Mouse (Mus musculus): ENCODE measurements around the gene Eif3g. TPM values are rescaled to one million over a fixed set of nuclear protein-coding genes. Genes with fewer than 3 reads are reported as not detected.
A peak's percentile ranks its signal among the peaks of the same experiment; 100 is the strongest.

Eif3g gene
- total RNA-seq (2021): 10 to 100 TPM; 93.5 to 99.7 TPM
- long read RNA-seq, experiment 1, transcript Eif3g-201 (11 exons, 1,101 nt): major isoform, 114 of 117 reads
- long read RNA-seq, experiment 1, partial matches to known transcripts: 2 of 117 reads
- long read RNA-seq, experiment 1, other reads (novel, unspliced or antisense): 1 of 117 reads
- long read RNA-seq, experiment 2, transcript Eif3g-201 (11 exons, 1,101 nt): major isoform, 74 of 81 reads
- long read RNA-seq, experiment 2, partial matches to known transcripts: 2 of 81 reads
- long read RNA-seq, experiment 2, other reads (novel, unspliced or antisense): 5 of 81 reads

DNA sequence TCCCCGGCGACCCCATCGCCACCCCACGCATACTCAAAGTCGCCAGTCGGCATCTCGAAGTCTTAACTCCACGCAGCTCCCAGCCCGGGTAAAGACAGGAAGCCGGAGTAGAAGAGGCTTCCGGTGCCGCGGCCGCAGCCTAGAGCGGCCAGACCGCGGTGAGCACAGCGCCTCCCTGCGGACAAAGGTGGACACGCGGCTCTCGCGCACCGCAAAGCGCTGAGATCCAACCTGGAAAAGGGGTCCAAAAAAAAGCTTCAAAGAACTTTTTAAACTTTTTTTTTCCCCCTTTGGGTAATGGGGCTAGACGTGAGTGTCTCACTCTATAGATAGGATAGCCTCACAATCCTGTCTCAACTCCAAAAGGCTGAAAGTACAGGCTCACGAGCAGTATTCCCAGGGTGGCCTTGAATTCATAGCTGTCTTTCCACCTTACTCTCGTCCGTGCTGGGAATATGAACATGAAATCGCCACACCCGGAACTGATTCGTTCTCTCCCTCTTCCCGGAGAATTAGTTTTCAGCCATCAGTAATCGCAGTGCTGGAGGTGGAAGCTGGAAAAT lies at the start of gene Eif3g:
Gene Eif3g, minus strand, starts transcription at position 113 of the 563 bp plus-strand sequence.
- intact Hi-C loops (cut with DNase I): loop anchor here (2.0 kb wide), 1 partner anchor 104 kb away; the partner anchor contains the start of gene Mrpl4
- DNase-seq: peak; percentile 90 to 93

DNA sequence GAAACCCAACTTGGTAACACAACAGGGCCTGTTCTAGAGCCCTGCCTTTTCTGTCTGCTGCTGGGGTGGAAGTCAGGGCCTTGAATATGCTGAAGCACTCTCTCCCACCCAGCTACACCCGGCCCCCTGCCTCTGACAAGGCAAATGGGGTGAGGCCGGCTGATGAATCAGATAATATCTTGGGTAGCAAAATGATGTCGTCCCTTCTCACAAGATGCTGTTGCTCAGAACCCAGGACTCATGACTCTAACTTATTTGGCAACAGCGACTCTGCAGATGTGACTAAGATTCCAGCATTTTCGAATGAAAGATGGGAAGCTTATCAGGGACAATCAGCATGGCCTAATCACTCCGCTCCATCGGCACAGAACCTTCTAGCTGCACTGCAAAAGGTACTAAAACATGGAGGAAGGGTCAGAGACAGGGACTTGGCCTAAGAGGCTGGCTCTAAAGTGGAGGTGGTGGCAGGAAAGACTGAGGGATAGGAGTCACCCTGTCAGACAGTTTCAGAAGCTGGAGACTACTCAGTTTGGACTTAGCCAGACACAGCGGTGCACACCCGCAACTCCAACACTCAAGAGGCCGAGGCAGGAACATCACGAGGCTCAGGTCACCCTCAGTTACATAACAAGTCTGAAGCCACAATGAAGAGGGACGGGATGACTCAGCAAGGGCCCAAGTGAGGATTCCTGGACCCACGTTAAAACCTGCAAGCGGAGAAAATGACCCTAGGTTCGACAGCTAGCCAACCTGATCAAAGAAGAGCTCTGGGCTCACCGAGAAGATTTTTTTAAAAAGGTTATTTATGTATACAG lies 47.9 kb upstream of the Eif3g start:
- intact Hi-C loops (cut with DNase I): no loop called here
- no peak for DNase-seq

DNA sequence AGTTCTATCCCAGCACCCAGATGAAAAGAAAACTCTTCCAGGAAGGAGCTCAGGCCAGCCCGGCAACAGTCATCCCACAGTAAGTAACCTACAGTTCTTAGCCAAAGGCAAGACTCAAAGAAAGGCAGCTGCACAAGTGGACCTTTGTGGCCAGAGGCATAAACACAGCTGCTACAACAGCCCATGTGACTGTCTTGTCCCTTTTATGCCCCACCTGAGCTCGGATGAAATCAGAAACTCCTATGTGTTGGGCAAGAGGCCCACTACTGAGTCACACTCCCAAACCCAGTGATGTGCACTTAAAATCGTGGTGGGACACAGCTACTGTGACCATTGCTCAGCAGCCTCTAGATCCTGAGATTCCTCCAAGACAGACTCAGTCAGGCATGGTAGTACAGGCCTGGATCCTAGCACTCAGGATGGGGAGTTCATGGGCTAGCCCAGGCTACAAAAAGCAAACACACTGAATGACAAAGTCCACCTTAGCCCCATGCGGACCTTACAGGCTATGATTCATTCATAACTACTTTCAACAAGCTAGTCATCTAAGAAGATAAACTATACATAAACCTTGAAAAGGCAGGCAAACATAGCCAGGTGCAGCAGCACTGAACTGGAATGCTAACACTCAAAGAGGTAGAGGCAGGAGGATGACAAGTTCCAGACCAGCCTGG lies 46.4 kb upstream of the Eif3g start:
- DNase-seq: no peak

DNA sequence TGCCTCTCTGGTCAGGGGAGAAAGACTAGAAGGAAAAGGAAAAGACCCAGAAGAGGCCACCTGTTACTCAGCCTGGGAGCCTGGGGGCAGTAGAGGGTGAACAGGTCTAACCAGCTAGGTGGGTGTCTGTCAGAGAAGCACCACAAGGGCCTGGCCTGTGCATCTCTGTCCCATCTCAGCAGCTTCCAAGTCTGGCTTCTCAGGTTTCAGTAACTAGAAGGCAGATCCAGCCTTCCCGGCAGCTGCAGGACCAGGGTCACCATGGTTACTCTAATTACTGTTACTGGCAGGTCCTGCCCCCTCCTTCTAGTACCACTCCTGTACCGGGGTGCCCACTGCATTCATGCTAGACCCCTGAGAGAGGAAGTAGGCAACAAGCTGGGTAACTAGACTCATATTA lies 45.5 kb upstream of the Eif3g start:
- intact Hi-C loops (cut with DNase I): no loop called here
- DNase-seq: no peak

More for the DNA sequence above, 46.4 kb upstream of the Eif3g start:
- intact Hi-C loops (cut with DNase I): no loop called here

DNA sequence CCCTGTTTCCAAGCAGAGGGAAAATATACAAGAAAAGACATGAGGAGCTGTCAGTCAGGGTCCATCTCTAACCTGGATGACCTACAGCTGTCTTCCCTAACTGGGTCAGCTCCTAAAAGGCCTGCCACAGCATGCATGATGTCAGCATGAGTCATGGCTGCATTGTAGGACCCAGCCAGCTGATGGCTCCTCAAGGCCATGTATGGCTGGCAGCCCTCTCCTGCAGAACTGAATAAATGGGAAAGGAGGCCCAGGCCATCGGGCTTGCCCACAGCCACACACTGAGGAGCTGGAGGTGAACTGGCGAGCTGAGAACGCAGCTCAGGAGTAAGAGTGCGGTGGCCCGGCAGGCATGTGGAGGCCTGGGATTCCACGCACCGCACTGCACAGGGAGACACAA lies 45.0 kb upstream of the Eif3g start:
- peak in 1 of 2 experiments; percentile 26 for DNase-seq
- intact Hi-C loops (cut with DNase I): no loop called here

DNA sequence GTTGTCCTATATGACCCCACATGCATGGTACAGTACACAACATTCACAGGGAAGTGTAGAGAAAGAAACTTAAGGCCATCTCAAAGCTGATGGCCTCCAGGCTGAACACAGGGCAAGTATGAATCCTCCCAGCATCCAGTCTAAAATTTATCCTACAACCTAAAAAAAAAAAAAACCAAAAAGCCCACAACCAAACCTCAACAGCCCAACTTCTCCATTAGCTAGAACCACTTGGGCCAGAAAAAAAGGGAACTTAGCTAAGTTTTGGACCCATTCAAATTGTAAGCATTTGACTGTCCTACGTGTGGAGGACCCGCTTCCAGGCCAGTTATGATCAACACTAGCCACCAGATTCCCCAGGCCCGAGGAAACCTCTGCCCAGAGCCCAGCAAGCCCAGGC lies 24.8 kb upstream of the Eif3g start:
- no peak for DNase-seq
- intact Hi-C loops (cut with DNase I): no loop called here

DNA sequence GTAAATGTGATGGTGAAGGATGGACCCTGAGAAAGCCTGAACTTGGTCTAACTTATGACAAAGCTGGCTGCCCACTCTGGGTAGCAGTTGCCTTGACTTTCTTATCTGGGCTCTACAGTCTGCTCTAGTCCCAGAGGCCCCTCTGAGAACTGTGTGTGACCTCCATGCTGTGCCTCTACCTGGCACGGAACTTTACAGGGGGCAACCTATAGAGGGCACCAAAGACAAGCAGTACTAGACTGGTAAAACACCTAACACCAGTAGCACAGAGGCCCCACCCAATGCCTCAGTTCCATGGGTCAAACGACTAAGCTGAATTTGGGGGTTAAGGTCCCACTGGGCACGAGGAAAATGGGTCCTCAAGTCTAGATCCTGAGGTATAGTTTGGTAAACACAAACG lies 17.7 kb upstream of the Eif3g start:
- DNase-seq: peak in 1 of 2 experiments; percentile 19
- intact Hi-C loops (cut with DNase I): loop anchor here (5.0 kb wide), 1 partner anchor 81 kb away; no protein-coding TSS in a partner anchor

DNA sequence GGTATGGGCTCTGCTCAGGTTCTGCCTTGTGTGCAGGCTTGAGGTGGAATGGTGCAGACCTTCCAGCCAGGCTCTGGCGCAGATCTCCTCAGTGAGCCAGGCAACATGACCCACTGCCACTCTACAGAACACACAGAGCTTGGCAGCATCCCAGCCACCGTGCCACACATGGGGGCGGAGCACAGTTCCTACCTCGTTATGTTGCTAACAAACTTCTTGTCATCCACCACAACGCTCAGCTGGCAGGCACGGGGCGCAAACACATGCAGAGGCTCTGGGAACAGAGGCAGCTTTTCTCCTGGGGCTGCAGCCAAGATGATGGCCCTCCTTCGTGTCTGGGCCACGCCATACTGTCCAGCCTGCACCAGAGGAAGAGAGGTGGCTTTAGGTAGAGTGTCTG lies 11.5 kb upstream of the Eif3g start:
- DNase-seq: peak; percentile 33 to 44
- intact Hi-C loops (cut with DNase I): no loop called here

DNA sequence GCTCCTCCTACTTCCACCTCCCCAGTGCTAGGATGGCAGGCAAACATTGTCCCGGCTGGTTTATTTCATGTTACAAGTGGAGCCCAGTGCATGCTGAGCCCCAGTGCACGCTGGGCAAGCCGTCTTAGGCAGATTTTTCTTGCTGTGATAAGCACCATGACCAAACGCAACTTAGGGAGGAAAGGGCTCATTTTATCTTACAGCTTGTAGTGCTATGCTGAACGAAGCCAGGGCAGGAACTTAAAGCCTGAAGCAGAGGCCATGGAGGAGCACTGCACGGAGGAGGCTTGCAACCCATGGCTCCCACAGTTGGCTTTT lies 3.7 kb upstream of the Eif3g start:
- no peak for DNase-seq
- intact Hi-C loops (cut with DNase I): no loop called here

DNA sequence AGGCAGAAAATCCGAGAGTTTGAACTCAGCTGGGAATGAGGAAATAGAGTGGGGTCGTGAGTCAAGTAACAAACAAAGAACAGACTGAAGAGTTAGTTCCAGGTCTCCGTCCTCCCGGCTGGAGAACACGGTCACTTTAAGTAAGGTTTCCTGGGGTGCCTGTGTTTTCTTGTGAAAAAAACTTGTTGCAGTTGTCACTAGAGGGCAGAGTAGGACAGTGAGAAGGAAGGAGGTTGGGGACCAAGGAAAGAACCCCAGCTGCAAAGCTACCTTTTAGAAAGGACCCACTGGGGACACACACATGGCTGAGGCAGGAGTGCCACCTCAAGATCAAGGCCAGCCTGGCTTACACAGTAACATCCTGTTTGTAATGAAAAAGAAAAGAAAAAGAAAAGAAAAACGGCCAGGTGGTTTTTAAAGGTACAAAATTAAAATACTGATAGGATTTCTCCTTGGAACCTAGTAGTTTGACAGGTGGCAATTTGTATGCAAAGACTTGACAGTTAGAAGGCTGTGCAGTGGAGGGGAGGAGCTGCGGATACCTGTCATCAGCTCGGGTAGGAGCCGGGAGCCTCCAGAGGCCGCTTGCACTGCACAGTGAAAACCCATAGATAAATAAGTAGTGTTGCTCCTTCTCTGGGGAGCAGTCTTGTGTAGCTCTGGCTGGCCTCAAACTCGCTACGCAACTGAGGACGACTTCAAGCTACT lies 3.2 kb upstream of the Eif3g start:
- intact Hi-C loops (cut with DNase I): loop anchor here (2.0 kb wide), 1 partner anchor 237 kb away; no protein-coding TSS in a partner anchor
- peak in 1 of 2 experiments; percentile 55 for DNase-seq

DNA sequence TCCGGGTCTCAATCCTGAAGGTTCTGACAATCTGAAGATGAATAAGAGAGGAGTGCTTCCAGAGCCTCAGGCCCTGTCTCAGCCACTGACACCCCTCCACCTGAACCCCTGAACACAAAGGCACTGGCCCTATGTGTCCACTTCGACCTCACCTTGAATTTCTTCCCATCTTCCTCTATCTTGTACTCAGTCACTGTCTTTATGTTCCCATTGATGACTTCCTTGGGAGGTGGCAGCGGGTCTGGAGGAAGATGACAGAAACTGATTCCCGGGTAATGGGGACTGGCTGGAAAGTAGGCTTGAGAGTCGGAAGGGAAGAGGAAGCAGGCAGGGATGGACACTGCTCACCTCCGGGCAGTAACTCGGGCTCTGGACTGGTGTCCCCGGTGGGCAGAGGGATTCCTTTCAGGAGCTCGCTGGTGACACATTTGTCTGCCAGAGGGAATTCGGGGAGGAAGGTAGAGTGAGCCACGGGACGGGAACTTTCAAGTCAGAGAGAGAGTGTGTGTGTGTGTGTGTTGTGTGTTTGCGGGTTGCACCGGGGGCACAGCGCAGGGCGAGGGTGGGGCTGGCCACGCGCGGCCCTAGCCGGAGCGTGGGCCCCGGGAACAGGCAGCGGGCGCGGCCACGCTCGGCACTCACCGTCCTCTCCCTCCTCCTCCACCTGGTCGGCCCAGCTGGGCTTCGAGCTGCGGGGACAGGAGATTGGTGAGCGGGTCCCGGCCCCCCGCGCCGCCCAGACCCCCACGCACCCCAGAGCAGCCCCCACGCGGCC lies 500 bp downstream of the Eif3g start:
- intact Hi-C loops (cut with DNase I): loop anchor here (2.0 kb wide), 1 partner anchor 105 kb away; the partner anchor contains the start of gene Mrpl4
- no peak for DNase-seq

DNA sequence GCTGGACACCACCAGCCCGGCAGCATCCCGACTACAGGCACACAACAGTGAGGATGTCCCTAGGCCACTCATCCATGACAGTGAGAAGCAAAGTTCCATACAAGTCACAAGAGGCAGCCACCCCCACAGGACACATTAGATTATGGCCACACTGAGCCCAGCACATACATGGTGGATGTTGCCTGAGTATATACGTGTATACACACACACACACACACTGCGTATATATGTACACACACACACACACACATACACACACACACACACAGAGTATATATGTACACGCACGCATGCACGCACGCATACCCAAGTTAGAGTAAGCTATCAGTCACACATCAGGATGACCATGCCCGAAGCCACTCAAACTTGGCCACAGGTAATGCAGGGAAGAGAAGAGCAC lies 3.0 kb downstream of the Eif3g start:
- no peak for DNase-seq
- intact Hi-C loops (cut with DNase I): no loop called here

DNA sequence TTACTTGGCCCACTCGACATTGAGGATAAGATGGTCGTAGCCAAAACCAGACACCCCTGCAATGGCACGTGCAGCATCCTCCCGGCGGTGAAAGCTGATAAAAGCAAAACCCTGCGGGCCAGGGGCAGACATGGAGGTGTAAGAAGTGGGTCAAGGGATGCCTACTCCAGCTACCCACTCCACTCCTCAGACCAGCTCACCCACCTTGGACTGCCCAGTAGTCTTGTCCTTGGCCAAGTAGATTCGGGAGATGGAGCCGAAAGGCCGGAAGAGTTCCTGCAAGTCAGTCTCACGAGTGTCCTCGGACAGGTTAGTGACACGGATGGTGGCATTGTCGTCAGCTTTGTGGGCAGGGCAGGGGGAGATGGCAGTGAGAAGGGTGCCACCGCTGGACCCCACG lies 3.8 kb downstream of the Eif3g start:
- no peak for DNase-seq
- intact Hi-C loops (cut with DNase I): no loop called here

DNA sequence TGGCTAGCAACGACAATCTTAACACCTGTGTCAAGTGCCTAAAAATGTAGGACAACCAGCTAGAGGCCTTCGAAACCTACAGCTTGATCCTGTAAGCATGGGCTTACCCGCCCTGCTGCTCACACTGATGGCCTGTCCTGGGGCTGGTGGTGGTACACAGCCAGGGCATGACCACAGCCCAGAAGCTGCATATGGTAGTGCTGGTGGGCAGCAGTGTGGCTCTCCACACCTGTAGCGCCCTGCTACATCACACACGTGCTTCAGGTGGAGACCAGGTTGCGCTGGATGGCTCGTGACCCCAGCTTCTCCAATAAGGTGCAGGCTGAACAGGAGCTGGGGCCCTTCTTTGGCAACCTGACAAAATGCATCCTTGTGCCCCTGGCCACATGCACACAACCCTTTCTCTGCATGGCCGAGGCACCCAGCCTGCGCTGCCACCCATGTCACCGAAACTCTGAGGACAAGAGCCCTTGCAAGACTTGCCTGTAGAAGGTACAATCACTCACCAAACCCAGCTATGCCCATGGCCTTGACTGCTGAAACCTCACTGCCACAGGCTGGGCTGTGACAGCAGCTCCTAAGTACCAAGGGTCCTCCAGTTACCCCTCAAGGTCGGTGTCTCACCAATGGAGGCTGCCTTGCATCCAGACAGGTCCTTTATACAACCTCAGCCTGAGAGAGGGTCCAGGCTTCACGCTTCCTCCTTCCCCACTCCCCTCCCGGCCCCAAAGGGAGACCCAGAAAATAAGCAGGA lies 4.7 kb downstream of the Eif3g start:
- intact Hi-C loops (cut with DNase I): no loop called here
- no peak for DNase-seq

DNA sequence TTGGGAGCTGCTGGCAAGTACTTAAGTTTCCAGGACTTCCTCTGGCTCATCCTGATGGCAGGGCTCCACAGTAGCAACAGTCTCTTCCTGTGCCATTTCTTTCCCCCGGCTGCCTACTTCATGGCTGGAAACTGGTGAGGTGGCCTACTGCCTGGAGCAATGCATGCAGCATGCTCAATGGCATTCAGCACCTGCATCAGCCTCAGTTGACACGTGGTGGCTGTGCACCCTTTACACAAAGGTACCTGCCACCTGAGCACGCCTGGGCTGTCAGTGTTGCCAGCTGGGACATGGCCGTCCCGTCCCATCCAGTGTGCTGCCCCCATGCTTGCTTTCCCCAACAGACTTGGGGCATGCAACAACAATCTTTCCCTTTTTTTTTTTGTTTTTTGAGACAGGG lies 5.4 kb downstream of the Eif3g start:
- intact Hi-C loops (cut with DNase I): no loop called here
- no peak for DNase-seq

DNA sequence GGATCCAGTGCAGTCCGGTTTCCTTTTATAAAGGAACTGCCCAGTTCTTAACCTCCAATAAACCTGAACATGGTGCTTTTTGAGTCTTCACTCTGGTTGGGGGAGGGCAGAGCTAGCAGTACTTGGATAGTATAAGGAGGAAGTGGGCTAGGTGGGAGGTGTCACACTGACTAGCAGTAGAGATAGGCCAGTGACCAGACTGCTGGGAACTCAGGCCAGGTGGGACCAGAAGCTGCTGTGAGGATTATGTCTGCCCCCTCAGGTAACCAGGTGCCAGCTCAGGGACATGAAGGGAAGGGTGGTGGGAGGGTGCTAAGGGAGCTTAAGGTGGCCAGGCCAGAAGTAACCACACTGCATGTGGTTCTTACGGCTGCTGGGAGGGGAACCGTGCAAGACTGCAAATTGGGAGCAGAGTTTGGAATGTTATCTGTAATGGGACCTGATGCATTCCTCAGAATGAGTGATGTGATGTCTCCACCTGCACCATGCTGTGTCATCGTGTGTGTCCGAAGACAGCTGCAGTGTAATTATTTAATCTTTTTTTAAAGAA lies 6.2 kb downstream of the Eif3g start:
- intact Hi-C loops (cut with DNase I): no loop called here
- DNase-seq: no peak

DNA sequence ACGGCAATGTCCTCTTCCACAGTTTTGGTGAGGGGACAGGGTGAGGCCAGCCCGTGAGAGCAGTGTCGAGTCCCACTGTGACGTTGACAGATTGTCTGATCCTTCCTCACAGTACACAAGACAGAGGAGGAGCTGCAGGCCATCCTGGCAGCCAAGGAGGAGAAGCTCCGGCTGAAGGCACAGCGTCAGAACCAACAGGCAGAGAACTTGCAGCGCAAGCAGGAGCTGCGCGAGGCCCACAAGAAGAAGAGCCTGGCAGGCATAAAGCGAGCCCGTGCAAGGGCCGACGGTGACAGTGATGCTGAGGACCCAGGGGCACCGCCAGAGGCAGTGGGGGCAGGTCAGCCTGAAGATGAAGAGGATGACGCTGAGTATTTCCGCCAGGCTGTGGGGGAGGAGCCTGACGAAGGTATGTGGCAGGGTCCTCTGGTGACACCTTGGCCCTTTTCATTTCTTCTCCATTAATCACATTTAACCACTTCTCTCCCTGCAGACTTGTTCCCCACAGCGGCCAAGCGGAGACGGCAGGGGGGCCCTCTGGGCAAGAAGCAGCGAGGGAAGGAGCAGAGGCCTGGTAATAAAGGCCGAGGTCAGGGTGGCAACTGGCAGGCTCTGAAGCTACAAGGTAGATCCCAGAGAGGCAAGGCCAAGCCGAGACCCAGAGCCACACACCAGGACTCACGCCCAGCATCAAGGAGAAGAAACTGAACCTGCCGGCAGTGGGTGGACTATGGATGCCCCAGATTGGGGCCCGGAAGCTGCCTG lies 6.9 kb downstream of the Eif3g start:
- DNase-seq: no peak
- intact Hi-C loops (cut with DNase I): no loop called here

DNA sequence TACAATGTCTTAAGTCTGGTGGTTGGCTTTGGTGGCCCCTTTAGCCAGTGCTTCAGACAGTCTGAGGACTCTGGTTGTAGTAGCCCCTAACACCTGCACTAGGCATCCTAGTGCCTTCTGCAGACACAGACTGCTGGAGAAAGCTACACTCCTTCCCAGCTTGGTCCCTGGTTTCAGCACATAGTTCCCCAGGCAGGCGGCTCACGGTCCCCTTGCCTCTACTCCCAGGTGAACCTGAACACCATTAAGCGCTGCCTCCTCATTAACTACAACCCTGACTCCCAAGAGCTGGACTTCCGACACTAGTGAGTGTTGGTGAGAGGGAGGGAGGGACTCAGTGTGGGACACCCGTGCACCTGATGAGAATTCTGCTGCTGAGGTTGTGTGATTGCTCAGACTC lies 8.0 kb downstream of the Eif3g start:
- intact Hi-C loops (cut with DNase I): no loop called here
- no peak for DNase-seq
